Mouse (Mus musculus) heart, postnatal 4 days (tissue): ENCODE data around the gene Tk2. TPM values are rescaled to one million over a fixed set of nuclear protein-coding genes. Genes with fewer than 3 reads are reported as not detected.

ENCODE experiments used
- DNase-seq: peaks from one replicate; pipeline ENCODE4 v3.0.0; 2021
- total RNA-seq, 2 experiments: library from RNA; stranded (reverse); gene quantifications; 2 replicates each; pipeline ENCODE4 v1.2.3; 2021

The Tk2 gene
- total RNA-seq, 2 experiments from 2014 or later = 9.6 to 10.3 TPM

- peak; percentile 55 for DNase-seq
These were observed 29.3 kb downstream of the Tk2 start for GRCm38 (mm10) chr8:104219079-104219478.

- DNase-seq = no peak
These were observed 30.8 kb downstream of the Tk2 start for GRCm38 (mm10) chr8:104217601-104218000.

GRCm38 (mm10) chr8:104205292-104205691, 43.1 kb downstream of the Tk2 start:
- no peak for DNase-seq

GRCm38 (mm10) chr8:104202320-104202719, 46.0 kb downstream of the Tk2 start:
- DNase-seq = no peak

GRCm38 (mm10) chr8:104201622-104202021, 46.7 kb downstream of the Tk2 start:
- DNase-seq = no peak

GRCm38 (mm10) chr8:104199802-104200201, 48.6 kb downstream of the Tk2 start:
- DNase-seq = no peak

GRCm38 (mm10) chr8:104191496-104191895, 56.9 kb downstream of the Tk2 start:
- peak; percentile 51 for DNase-seq

GRCm38 (mm10) chr8:104190777-104191468, 57.4 kb downstream of the Tk2 start:
- DNase-seq = no peak

- DNase-seq = no peak
These were observed 59.9 kb downstream of the Tk2 start for GRCm38 (mm10) chr8:104188459-104188858.

GRCm38 (mm10) chr8:104187622-104188021, 60.7 kb downstream of the Tk2 start:
- DNase-seq = no peak

- DNase-seq = no peak
These were observed 61.5 kb downstream of the Tk2 start for GRCm38 (mm10) chr8:104186827-104187226.

- DNase-seq = no peak
These were observed 63.5 kb downstream of the Tk2 start for GRCm38 (mm10) chr8:104184905-104185304.

- DNase-seq = no peak
These were observed 71.3 kb downstream of the Tk2 start for GRCm38 (mm10) chr8:104177054-104177453.

Other genes starting within 250 kb of the Tk2 start
- gene Cdh5, start 146.9 kb downstream of the Tk2 start, total RNA-seq = 100 to 1,000 TPM; 260 to 270 TPM
- 1 to 10 TPM; 4.4 to 5.1 TPM for gene Bean1, start 78.1 kb downstream of the Tk2 start, total RNA-seq
- 10 to 100 TPM; 10.9 to 11.3 TPM for gene Cklf, start 2.3 kb upstream of the Tk2 start, total RNA-seq
- gene Cmtm2a, start 44.6 kb upstream of the Tk2 start, total RNA-seq = not detected
- gene Gm45711, start 61.5 kb upstream of the Tk2 start, total RNA-seq = not detected
- not detected for gene Cmtm1, start 61.6 kb upstream of the Tk2 start, total RNA-seq
- not detected for gene Gm11020, start 73.0 kb upstream of the Tk2 start, total RNA-seq
- not detected for gene Cmtm2b, start 73.7 kb upstream of the Tk2 start, total RNA-seq
- gene Cmtm3, start 90.9 kb upstream of the Tk2 start, total RNA-seq = 10 to 100 TPM; 50.6 to 50.7 TPM
- gene Cmtm4, start 147.2 kb upstream of the Tk2 start, total RNA-seq = 10 to 100 TPM; 17.1 to 17.2 TPM
- gene Dync1li2, start 194.5 kb upstream of the Tk2 start, total RNA-seq = 100 to 1,000 TPM in 1 of 2 experiments, 10 to 100 TPM in 1; 92.6 to 107 TPM